Mouse (Mus musculus): Measurements from ENCODE around the gene Bdnf.

Bdnf gene

DNA sequence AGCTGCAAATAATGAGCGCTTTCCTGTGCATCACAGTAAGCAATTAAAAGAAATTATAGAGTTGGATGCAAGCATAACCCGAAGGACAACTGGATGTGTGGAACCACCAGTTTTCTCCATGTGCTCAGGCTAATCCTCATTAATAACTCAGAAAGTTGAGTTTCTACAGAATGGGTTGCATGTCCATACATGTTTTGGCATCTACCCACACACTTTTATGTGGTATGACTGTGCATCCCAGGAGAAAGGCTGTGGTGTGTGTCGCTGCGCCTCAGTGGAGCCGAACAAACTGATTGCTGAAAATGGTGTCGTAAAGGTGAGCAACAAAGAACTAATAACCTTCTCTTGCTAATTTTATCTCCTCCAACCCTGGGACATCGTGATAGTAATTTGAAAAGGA lies 34.8 kb downstream of the Bdnf start:
- DNase-seq, result no peak

DNA sequence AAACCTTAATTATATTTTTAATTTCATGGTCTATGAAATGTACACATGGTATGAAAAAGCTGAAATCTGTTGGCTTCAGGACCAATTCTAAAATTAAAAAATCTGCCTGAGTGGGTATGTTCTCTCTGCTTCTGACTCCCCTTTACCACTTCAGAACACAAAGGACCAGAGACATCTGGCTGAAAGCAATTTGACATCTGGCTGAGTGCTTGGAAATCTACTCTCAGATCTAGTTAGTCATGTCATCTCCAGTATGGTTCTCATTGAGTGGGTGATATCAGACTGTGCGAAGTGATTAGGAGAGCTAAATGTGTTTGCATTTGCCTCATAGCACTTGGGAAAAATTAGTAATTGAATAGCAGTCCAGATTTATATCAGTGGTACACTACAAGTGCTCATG lies 36.5 kb downstream of the Bdnf start:
- no peak for DNase-seq

DNA sequence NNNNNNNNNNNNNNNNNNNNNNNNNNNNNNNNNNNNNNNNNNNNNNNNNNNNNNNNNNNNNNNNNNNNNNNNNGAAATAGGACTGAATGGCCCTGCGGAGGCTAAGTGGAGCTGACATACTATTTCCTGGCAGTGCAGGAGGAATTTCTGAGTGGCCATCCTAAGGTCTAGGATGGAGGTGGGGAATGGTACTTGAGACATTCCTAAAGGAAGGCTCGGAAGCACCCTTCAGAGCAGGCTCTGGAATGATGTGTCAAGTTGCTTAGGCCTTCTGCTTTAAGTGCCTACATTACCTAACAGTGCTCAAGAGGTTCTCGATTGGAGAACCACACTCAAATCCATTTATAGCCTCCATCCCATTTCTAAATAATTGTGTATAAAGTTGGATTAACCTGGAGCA lies 50.8 kb downstream of the Bdnf start:
- no peak for DNase-seq

DNA sequence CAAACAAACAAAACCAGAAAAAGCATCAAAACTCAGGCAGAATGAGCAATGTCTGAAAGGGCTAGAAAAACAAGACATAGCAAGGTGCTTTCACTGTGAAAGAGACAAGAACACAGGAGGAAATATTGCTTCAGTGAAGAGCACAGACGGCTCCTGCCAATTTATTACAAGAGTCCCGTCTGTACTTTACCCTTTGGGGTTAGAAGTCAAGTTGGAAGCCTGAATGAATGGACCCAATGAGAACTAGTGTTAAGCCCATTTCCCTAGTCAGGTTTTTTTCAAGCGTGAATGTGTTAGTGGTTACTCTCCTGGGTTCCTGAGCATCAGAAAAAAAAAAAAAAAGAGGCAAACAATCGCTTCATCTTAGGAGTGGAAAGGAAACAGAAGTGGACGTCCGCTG lies 51.3 kb downstream of the Bdnf start:
- peak; percentile 36 for DNase-seq

DNA sequence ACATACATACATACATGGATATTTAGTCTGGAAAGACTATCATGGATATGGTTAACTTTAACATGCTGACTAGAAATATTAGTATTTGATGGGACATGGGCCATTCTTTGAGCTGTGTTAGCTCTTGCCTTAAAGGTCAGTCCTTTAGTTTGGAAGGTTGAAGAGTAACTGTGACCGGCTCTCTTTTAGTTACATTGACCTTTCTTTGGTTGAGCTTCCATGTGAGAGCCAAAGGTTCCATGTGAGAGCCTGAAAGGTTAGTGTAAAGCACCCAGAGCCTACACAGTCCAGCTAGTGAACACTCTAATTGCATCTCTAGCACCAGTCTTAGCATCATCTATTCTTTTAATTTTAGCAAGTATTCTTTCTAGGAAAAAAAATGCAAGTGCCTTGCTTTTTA lies 54.7 kb downstream of the Bdnf start:
- peak; percentile 18 for DNase-seq

DNA sequence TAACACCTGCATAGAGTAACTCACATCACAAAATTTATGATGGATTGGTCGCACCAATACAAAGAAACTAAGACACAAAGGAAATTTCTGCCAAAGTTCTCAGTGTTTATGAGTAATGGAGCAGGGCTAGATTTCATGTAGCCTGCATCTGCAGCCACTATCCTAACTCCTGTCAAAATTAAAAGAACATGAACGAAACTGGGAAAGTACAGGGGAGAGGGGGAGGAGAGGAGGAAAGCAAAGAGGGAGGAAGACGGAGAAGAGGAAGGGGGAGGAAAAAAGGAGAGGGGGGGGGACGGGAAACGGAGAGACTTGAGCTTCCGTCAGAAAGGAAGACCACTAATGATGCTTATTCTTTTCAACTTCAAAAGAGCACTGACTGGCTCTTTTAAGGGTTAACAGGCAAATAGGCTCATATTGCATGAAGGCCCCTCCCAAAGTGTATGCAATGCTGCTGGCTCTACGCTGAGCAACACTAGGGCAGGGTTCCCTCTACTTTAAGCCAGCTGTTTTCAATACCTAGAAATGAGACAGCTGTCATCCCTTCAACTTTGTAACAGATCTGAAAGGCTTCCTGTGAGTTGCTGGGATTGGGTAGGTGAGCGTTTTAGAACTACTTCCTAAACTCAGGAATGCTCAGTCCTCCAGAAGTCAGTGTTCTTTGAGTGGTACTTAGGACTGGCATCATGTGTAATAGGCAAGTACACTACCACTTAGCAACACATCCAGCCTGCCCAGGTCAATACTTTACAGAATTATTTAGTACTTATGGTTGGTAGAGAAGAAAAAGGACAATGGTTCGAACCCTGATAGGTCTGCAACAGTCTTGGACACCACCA lies 58.9 kb downstream of the Bdnf start:
- DNase-seq, result no peak

DNA sequence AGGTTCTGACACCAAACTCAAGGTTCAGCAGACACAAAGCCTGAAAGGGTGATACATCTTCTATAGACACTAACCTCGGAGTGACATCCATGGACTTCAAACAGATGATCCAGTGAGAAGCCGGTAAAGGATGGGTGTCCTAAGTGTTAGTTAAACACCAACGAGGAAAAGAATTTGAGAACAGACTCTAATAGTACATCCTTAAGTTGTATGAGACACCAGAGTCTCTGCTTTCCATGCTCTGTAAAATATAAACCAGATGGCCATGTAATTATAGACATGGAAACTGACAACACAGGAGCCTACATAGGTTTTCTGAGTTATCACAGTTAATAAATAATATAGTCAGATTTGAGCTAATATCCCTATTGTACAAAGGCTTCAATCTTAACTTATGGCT lies 59.7 kb downstream of the Bdnf start:
- no peak for DNase-seq

DNA sequence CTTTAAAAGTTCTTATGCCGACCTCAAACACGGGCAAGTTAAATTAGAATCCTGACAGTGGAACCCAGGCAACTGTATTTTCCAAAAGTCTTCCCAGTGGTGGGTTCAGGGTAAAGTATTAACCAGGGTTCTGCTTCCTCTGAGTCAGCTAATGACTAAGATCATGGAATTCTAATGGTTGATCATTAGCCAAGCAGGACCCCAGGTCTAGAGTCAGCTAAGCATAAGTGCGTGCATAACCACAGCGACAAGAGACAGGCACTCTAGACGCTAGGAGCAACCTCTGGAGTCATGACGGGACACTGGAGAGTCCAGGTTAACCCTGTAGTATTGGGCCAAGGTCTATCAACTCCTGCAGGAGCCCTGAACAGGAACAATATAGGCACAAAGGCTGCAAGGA lies 60.2 kb downstream of the Bdnf start:
- peak; percentile 79 for DNase-seq

DNA sequence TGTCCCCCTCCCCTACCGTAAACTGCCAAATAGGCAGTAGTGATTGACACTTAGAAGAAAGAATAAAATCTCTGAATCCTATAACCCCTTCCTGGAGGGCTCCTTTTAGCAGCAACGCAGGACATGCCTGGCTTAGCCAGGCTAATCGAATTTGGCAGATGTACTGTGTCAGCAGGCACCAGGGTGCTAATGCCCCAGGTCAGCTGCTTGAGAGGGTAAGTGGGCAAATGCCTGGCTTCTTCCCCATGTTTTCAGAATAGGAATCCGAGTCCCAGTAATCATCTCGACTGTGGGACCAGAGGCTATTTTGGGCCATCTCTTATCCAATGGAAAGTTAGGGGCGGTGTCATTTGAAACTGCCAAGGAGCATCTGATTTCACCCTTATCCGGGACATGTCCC lies 60.8 kb downstream of the Bdnf start:
- DNase-seq, result peak; percentile 53

DNA sequence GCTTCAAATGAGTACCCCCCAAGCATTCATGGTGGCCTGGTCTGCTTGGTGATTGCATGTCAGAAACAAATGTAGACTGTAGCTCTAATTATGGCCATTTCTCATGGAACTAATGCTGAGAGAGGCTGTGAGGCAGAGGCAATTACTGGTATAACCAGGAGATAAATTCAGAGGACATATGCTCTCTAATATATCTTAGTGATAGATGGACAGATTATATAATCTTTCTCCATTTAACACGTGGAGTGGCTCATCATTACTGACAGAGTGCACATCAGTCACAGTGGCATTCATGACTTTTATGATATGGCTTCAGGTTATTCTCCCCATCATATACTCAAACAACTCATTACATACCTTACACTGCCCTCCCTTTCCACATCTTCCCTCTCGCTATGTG lies 61.8 kb downstream of the Bdnf start:
- DNase-seq, result no peak

DNA sequence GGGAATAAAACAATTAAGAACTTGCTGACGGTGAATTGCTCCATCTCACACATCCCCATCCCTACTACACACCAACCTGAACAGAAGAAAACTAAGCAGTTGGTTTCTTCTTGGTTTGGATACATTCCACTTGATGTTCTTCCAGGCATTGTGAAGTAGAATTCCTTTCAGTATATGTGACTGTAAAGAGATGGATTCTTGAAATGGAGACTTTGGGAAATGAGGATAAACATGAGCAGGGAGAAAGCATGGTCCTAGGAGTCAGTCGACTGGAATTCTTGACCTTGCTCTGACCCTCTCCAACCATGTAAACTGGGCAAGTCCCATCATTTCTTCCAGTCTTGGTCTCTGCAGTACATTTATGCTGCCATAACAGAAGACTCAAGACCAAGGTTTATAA lies 63.8 kb downstream of the Bdnf start:
- DNase-seq, result no peak

DNA sequence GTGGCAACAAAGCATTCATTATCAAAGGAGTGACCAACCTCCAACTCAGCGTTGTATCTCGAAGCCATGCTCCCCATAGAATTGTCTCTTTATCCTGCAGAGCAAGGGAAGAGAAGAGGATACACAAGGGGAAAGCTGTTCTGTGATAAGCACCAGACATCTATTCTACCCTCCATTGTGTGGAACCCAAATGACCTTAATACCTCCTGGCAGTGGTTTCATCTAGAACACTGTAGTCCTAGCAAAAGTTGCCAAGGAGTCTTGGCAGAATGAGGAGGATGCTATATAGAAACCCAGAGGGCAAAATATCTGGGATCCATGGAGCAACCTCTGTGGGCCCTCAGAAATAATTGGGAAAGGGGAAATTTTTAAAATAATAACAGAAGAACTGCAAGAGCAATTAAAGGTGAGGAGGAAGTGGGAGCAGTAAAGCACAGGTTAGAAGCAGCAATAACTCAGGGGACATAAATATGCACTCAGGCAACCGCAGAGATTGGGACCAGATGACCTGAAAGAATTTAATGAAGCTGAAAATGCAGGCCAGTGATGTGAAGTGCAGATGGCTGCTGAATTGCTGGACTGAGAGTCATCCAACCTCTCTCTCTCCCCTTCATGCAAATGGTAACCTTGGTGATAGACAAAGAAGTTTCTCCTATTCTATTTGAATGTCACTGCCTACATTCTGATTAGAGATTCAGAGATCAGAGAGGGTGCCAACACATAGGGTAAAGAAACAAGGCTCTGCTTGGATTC lies 68.9 kb downstream of the Bdnf start:
- no peak for DNase-seq

DNA sequence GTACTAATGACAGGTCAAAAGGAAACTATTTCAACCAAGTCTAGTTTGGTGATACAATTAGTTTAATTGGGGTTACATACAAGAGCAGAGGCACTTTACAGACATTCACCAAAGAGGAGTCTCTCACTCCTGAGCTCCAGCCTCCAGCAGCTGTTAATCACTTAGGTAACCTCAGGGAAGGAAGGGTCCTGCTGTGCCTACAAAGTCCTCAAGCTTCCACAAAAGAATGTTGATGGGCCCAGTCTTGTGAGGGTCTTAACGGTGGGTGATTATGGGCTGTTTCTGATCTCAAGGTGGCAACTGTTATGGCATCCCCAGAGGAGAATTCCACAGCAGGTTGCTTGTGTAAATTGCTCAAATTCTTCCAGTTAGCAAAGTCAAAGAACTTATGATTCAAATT lies 71.7 kb downstream of the Bdnf start:
- no peak for DNase-seq

DNA sequence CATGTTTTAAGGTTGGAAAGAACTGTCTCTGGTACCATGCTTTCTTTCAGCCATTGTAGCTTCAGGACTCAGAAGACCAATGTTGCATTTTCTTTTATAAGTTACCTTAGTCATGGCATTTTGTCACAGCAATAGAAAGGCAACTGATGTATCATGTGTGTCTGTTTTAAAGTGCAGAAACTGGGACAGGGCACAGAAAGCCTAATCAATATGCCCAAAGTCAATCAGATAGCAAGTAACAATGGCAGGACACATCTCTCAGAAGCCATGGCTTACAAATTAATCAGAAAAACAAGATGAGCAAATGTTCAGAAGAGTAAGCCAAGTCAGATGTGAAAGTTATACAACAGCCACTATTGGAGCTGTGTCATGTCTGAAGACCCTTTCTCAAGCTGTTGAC lies 73.9 kb downstream of the Bdnf start:
- no peak for DNase-seq

DNA sequence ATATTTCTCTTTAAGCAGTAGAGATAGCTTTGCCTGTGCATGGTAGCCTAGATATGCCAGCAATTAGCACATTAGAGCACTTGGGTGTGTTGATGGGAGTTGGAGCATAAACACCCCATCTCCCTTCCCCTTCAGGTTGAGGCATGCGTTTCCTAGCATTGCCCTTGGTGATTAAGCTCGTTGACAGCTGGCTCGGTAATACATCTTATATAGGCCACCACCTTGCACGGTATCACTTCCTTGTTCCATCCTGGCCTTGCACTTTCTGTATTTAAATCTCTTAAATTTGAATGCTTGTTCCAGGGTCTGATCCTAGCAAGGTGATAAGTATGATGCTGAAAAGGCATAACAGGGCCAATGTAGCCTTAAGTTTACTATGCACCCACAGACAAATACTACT lies 74.3 kb downstream of the Bdnf start:
- no peak for DNase-seq

DNA sequence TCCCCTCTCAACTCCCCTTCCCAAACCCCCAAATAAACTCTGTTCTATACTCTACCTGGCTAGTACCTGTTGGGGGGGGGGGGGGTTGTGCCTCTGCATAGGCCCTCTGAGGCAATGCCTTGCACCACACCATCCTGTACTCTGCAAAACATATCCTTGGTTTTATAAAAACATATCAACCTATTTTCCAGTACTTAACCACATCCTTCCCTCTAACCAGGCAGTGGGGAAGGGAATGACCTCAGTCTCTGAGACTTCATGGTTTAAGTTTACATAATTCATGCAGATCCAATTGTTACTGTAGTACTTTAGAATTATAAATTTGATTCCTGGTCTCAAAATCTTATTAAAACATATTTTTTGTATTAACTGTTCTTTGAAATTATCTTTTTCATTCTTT lies 75.5 kb downstream of the Bdnf start:
- no peak for DNase-seq

DNA sequence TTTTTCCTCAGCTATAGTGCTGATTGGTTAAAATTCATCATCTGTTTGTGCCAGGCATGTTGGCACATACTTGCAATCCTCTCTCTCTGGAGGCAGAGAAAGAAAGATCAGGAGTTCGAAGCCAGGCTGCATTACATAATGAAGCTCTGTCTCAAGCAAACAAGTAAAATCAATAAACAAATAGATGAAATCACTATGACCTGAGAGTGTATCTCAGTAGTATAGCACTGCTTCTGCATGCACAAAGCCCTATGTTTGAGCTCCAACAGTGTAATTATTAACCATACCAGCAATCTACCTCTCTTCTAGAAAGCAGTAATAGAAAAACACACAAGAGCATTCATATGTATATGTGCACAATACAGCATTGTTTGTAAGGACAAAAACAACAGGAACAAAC lies 76.0 kb downstream of the Bdnf start:
- no peak for DNase-seq

DNA sequence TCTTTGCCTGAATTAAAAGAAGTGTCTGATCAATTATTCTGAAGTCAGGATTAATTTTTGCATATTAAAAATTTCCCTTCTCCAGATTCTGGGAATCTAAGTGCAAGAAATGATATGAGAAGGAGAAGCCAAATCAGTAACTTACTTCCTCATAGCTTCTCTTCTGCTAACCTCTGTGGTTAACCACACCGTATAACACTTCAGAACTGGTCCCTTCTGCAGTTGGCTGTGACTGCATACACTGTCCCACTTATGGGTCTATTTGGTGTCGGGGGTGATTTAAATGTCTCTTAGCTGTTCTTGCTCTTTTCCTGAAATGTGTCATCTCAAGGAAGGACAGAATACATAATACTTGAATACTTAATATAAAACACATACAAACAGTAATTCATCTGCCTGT lies 81.8 kb downstream of the Bdnf start:
- no peak for DNase-seq

DNA sequence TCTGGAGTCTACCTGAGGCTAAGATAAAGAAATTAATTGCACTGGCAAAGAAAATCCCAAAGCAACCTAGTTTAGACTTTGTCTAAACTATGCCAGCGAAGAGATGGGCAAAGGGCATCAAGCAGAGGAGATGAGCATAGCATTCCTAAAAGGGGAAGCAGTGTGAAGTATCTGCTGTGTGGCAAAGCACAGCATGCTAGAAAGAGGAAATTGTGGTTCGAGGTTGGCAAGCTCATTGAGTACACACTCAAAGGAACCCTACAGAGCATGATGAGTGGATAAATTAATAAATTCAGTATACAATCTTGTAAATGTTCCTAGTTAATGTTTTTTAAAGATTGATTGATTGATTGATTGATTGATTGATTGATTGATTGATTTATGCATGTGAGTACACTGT lies 92.3 kb downstream of the Bdnf start:
- DNase-seq, result no peak

DNA sequence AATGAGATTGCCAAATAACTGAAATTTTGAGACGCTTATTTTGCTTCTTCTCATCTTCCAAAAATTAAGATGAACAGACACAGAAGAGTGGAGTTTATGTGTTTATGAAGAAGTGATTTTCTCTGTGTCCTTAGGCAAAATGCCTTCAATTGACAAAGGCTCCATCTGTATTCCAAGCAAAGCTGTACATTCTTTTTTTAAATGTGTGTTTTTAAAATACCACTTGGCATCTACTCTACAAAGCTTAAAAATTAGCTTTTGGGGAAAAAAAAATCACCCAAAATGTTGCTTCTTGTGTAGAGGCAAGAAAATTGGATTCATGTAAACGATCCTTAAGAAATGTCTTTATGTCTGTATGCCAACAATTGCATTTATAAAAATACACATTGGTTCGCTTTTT lies 94.3 kb downstream of the Bdnf start:
- no peak for DNase-seq

DNA sequence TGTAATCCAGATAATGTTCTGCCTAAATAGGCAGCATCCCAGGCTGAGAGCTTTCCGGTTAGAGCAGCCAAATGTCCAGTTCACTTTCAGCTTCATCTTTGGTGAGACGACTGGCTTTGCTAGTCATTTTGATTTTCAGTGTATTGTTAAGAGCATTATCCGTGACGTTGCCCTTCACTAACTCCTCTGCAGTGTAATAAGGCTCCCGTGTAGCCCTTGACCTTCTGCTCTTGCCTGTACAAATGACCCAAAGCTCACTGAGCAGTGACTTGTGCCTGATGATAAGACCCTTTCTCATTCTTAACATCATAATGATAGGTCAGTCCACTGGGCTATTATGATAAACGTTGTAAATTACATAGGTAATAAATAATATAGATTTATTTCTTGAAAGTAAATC lies 101.9 kb downstream of the Bdnf start:
- DNase-seq, result no peak
